Mouse (Mus musculus) small intestine, adult 2 months (tissue): ENCODE results near the gene Prkg1. TPM values are rescaled to one million over a fixed set of nuclear protein-coding genes. Genes with fewer than 3 reads are reported as not detected.
"Not testable (repeated sequence)": the region's sequence is repeated elsewhere in the genome, so short reads cannot be mapped to it uniquely, and the experiment has no call there.

ENCODE experiments used
- H3K27ac ChIP-seq: fragments of 200-500 bp; 2 replicates; pipeline ENCODE4 v1.5.1; 2012; ENCODE audit warnings: low read depth, low read length, control low read depth, inconsistent platforms; ENCODE audit not compliant: insufficient read depth
- H3K27me3 ChIP-seq: fragments of 200-500 bp; 2 replicates; pipeline ENCODE4 v1.6.1; 2012; ENCODE audit warnings: mild to moderate bottlenecking, moderate library complexity, low read length, inconsistent platforms; ENCODE audit not compliant: control insufficient read depth, insufficient read depth
- H3K36me3 ChIP-seq: fragments of 200-500 bp; 2 replicates; pipeline ENCODE4 v1.6.1; 2012; ENCODE audit warnings: mild to moderate bottlenecking, low read length, control low read depth, inconsistent platforms; ENCODE audit not compliant: control insufficient read depth, insufficient read depth
- H3K4me1 ChIP-seq: fragments of 200-500 bp; 2 replicates; pipeline ENCODE4 v1.6.1; 2012; ENCODE audit warnings: low read length, inconsistent platforms, mixed read lengths; ENCODE audit not compliant: control insufficient read depth, insufficient read depth, insufficient read length
- H3K4me3 ChIP-seq: fragments of 200-500 bp; 2 replicates; pipeline ENCODE4 v1.5.1; 2012; ENCODE audit warnings: low read depth, mild to moderate bottlenecking, control low read depth, inconsistent platforms, low read length, moderate library complexity
- CTCF ChIP-seq: fragments of 200-500 bp; IDR thresholded peaks from 2 replicates; pipeline ENCODE4 v1.5.1; 2012; ENCODE audit warnings: low read depth, mild to moderate bottlenecking, control low read depth, inconsistent platforms, low read length, moderate library complexity, mixed read lengths; ENCODE audit not compliant: insufficient replicate concordance, insufficient read length; ENCODE audit errors: extremely low read depth
- POLR2A ChIP-seq: fragments of 200-500 bp; IDR thresholded peaks from 2 replicates; pipeline ENCODE4 v1.6.1; 2012; ENCODE audit warnings: low read depth, mild to moderate bottlenecking, control low read depth, inconsistent platforms, low read length, moderate library complexity
- WGBS: fragments of 180-500 bp; shearing (Covaris S2); methylation state at CpG from one replicate; pipeline ENCODE4 v1.1.7; 2018; 5-methylcytosine and 5-hydroxymethylcytosine counted together
- polyA plus RNA-seq: library from polyadenylated mRNA; depleted of rRNA; stranded (reverse); fragments of >200 nt; gene quantifications from 2 replicates; pipeline ENCODE4 v1.2.3, GENCODE M21; 2012

The Prkg1 gene
- polyA plus RNA-seq, 1 experiment = 1.0 TPM

GRCm38 (mm10) chr19:31262438-31262837 is 502.4 kb downstream of the Prkg1 start:
- H3K4me1 ChIP-seq = no peaks in the 10 kb centered on the region
- H3K27ac ChIP-seq = no peak overlapping the region
- no peak overlapping the region for H3K4me3 ChIP-seq
- H3K27me3 ChIP-seq = no peaks in the 10 kb centered on the region
- WGBS = 82% methylated on average over 1 of the region's 1 CpGs
- no peaks in the 10 kb centered on the region for H3K36me3 ChIP-seq
- TF ChIP-seq POLR2A = no peak
- no peak for TF ChIP-seq CTCF

GRCm38 (mm10) chr19:31260494-31260893 is 504.3 kb downstream of the Prkg1 start:
- H3K27ac ChIP-seq = no peak overlapping the region
- TF ChIP-seq POLR2A (no peak), CTCF (no peak)
- no peaks in the 10 kb centered on the region for H3K4me1 ChIP-seq
- no peak overlapping the region for H3K4me3 ChIP-seq
- H3K27me3 ChIP-seq = no peaks in the 10 kb centered on the region; the same call in 1 of the 2 replicates
- H3K36me3 ChIP-seq = no peaks in the 10 kb centered on the region

GRCm38 (mm10) chr19:31255780-31256179 is 509.1 kb downstream of the Prkg1 start:
- H3K36me3 ChIP-seq = no peaks in the 10 kb centered on the region
- no peak overlapping the region for H3K4me3 ChIP-seq
- TF ChIP-seq CTCF (no peak), POLR2A (no peak)
- WGBS = 75% methylated on average over 2 of the region's 2 CpGs
- H3K27me3 ChIP-seq = no peaks in the 10 kb centered on the region; the same call in 1 of the 2 replicates
- H3K27ac ChIP-seq = no peak overlapping the region
- H3K4me1 ChIP-seq = no peaks in the 10 kb centered on the region

GRCm38 (mm10) chr19:31232410-31232809 is 532.4 kb downstream of the Prkg1 start:
- TF ChIP-seq CTCF = no peak
- TF ChIP-seq POLR2A = no peak

GRCm38 (mm10) chr19:31228385-31228784 is 536.4 kb downstream of the Prkg1 start:
- TF ChIP-seq CTCF (no peak), POLR2A (no peak)
- no peaks in the 10 kb centered on the region for H3K27me3 ChIP-seq
- H3K4me1 ChIP-seq = no peaks in the 10 kb centered on the region
- H3K4me3 ChIP-seq = no peak overlapping the region
- no peak overlapping the region for H3K27ac ChIP-seq
- no peaks in the 10 kb centered on the region for H3K36me3 ChIP-seq
- WGBS = 77% methylated on average over 3 of the region's 3 CpGs

More at GRCm38 (mm10) chr19:31232410-31232809, 532.4 kb downstream of the Prkg1 start:
- Histone ChIP-seq H3K4me1 (no peaks in the 10 kb centered on the region), H3K27me3 (no peaks in the 10 kb centered on the region), H3K27ac (no peak overlapping the region), H3K4me3 (no peak overlapping the region), H3K36me3 (no peaks in the 10 kb centered on the region)

- Histone ChIP-seq H3K4me3 (no peak overlapping the region), H3K36me3 (no peaks in the 10 kb centered on the region), H3K4me1 (no peaks in the 10 kb centered on the region), H3K27me3 (no peaks in the 10 kb centered on the region), H3K27ac (no peak overlapping the region)
- TF ChIP-seq CTCF = no peak
- TF ChIP-seq POLR2A = no peak
- WGBS = 75% methylated on average over 1 of the region's 1 CpGs
Measured at GRCm38 (mm10) chr19:31223457-31223856, 541.4 kb downstream of the Prkg1 start.

GRCm38 (mm10) chr19:31219261-31219660 is 545.6 kb downstream of the Prkg1 start:
- H3K27ac ChIP-seq, H3K4me3 ChIP-seq, H3K36me3 ChIP-seq, H3K4me1 ChIP-seq, H3K27me3 ChIP-seq: not testable (repeated sequence)
- WGBS = 55% methylated on average over 4 of the region's 4 CpGs

- Histone ChIP-seq H3K27me3 (no peaks in the 10 kb centered on the region), H3K27ac (no peak overlapping the region), H3K4me1 (no peaks in the 10 kb centered on the region), H3K36me3 (no peaks in the 10 kb centered on the region), H3K4me3 (no peak overlapping the region)
- 43% methylated on average over 3 of the region's 3 CpGs for WGBS
- TF ChIP-seq POLR2A (no peak), CTCF (no peak)
Measured at GRCm38 (mm10) chr19:31210850-31211249, 554.0 kb downstream of the Prkg1 start.
